Mouse (Mus musculus) liver, adult 2 months (tissue): ENCODE data around the gene Pjvk.

Experiments
- CTCF ChIP-seq: fragments of 200-500 bp; IDR thresholded peaks from 2 replicates; pipeline ENCODE4 v1.5.1; 2011; ENCODE audit warnings: low read depth, low read length, control low read depth
- POLR2A ChIP-seq: fragments of 200-500 bp; IDR thresholded peaks from 2 replicates; pipeline ENCODE4 v1.6.1; 2011; ENCODE audit warnings: low read length, control low read depth; ENCODE audit not compliant: insufficient read depth; ENCODE audit errors: extremely low read depth

DNA sequence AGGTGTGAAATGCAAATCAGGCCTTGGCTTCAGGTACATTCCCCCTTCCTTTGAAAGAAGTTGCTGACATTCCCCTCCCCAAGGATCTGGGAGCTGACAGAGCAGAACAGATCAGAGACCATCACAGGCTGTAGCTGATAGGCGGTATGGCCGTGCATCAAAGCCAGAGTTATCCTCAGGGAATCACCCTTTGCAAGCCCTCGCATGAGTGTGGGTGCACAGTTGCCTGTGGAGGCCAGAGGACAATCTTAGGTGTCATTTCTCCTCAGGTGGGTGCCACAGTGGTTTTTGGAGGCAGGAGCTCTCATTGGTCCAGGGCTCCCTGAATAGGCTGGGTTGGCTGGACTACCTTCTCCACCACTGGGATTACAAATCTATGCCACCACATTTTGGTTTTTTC is 53.9 kb downstream of the Pjvk start:
- TF ChIP-seq POLR2A (no peak), CTCF (no peak)
